Mouse (Mus musculus): ENCODE measurements around the gene Tyw1.

- no peak for TF ChIP-seq GATA1 (IDR thresholded peaks at IDR 0.05; ENCODE audit: borderline replicate concordance, low read length)
- no peak for TF ChIP-seq FLI1 (IDR thresholded peaks at IDR 0.05; ENCODE audit: low read length)
These were observed 34.1 kb upstream of the Tyw1 start for GRCm38 (mm10) chr5:130221316-130221715.
